Mouse (Mus musculus): ENCODE data around the gene Cdh20.

The Cdh20 gene

DNA sequence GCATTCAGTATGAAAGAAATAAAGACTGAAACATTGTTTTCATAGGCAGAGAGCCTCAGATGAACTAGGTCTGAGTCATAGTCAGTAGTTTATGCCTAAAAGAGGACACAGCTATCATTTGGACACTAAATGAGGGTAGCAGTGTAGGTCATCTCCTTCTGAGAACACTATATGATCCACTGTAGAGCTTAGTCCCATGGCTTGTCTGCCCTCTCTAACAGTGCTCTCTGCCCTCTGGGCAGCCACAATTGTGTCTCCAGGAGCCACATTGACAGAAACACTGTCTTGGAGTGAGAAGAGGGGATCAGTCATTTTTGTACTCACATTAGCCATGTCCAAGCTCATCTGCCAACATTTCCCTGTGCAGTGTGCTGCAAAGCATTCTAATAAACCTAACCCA is 70.7 kb downstream of the Cdh20 start:
- no peak for TF ChIP-seq GATA4 (IDR thresholded peaks at IDR 0.05; ENCODE audit: insufficient replicate concordance, low read length)

DNA sequence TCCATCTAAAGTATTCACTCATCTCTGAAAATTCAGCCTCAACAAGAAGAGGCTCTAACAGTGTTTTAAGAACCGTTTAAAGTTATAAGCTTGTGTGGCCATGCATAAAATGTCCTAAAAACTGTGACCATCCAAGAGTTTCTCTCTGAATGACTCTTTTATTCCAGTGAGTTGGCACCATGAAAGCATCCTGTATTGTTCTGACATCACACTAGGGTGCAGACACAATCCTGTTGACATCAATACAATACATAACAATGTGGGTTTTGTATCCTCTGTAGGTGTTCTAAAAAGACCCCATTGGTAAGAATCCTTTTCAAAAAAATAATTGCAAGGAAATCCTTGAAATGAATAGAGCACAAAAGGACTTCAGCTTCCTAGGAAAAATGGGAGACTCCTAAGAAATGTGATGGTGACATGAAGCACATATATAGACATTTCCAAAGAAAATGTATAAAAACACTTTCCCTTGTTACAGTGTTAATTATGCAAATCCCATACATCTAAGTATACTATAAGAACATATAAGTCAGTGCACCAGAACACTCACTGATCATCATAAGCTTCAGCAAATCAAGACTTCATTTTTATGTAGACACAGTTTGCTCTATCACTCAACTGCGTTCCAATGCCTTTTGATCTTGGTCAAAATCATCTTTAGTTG is 80.1 kb downstream of the Cdh20 start:
- TF ChIP-seq GATA4 (IDR thresholded peaks at IDR 0.05; ENCODE audit: insufficient replicate concordance, low read length): no peak

DNA sequence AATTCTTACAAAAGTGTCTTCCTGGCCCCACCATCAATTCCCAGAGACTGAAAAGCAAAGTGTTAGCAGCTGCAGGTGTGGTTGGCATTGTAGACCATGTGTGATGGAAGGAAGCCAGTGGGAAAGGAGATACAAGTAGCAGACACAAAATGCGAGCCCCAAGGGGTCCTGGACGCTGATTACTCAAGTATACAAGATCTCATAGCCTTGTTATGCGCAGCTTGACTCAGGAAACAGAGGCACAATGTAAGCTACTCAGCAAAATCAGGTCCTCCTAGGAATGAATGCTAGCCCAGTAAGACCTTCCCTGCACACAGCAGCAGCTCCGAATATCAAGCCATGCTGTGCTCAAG is 80.6 kb downstream of the Cdh20 start:
- no peak for TF ChIP-seq GATA4 (IDR thresholded peaks at IDR 0.05; ENCODE audit: insufficient replicate concordance, low read length)

DNA sequence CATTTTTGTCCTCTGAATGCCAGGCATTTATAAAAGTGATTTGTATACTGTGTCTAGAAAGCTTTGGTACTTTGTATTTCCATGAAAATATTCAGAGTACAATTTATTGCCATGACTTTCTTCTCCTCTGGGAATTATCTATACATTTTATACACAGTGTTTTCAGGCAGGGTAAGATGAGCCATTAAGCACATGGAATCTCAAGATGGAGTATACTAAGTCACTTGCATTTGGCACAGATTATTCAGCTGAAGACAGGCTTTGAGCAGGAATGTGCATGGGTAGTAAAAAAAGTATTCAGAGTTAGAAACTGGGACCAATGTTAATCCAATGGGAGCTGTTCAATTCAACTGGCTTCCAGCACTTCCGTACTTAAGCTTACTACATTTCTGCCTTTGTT is 109.1 kb downstream of the Cdh20 start:
- no peak for TF ChIP-seq GATA4 (IDR thresholded peaks at IDR 0.05; ENCODE audit: insufficient replicate concordance, low read length)

DNA sequence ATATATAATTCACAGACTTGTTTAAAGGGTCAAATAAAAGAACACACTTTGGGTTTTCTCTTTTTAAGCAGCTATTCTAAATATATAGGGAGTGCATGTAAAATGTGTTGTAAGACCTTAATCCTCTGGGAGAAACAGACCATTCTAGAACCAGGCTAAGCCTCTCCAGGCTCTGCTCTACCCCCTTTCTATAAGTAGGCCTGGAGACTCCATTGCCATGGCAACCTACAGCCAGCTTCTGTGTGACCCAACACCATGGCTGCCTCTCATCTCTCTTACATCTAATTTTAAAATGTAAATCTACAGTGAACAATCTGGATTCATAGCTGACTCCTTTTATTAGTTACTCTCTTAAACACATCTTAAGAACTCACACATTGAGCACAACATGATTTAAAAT is 133.5 kb downstream of the Cdh20 start:
- no peak for TF ChIP-seq GATA4 (IDR thresholded peaks at IDR 0.05; ENCODE audit: insufficient replicate concordance, low read length)

DNA sequence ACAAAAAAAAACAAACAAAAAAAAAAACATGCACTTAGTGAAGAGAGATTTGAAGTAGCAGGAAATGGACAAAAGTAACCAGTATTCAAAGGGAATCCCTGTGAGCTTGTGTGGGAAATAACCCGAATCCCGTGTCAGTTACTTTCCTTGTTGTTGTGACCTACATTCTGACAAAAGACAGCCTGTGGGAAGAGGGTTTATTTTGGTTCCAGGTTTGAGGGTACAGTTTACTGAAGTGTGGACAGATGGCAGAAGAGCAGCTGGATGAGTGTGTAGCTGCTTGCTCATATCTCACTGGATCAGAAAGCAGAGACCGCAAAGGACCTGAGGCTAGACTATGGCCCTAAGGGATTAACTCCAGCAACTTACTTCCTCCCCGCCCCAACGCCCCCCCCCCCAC is 135.1 kb downstream of the Cdh20 start:
- TF ChIP-seq GATA4 (IDR thresholded peaks at IDR 0.05; ENCODE audit: insufficient replicate concordance, low read length): no peak

DNA sequence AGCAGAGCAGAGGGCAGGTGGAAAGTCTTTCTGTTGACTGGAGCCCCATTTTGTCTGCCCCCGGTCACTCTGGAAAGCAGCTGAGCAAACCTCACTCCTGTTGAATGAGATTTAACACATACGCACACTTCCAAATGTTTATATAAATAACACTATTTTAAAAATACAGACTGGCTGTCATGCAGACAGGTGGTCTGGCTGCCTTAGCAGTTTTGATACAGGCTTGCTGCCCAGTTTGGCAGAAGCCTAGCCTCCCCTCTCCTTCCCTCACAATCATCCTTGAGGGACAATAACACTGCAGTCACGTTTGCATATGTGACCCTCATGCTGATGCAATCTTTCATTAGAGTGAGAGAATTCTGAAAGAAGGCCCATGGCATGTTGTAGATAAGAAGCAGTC is 144.1 kb downstream of the Cdh20 start:
- no peak for TF ChIP-seq GATA4 (IDR thresholded peaks at IDR 0.05; ENCODE audit: insufficient replicate concordance, low read length)

DNA sequence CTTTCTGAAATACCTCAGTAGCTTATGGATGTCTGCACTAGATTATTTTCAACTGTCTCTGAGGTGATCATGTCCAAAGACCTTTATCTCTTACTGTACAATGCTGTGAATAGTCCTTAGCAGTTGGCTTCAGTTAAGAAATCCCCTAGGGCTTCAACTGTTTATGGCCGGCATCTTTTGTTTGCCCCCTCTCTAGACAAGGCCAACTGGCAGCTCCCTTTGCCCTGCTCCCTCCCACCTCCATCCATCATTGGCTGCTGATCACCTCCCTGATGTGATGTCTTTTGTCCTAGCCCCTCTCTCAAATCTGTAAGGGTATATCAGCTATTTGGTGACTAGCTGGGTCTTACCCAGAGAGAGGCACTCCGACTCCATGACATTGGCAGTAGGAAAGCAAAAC is 148.2 kb downstream of the Cdh20 start:
- TF ChIP-seq GATA4 (IDR thresholded peaks at IDR 0.05; ENCODE audit: insufficient replicate concordance, low read length): no peak

DNA sequence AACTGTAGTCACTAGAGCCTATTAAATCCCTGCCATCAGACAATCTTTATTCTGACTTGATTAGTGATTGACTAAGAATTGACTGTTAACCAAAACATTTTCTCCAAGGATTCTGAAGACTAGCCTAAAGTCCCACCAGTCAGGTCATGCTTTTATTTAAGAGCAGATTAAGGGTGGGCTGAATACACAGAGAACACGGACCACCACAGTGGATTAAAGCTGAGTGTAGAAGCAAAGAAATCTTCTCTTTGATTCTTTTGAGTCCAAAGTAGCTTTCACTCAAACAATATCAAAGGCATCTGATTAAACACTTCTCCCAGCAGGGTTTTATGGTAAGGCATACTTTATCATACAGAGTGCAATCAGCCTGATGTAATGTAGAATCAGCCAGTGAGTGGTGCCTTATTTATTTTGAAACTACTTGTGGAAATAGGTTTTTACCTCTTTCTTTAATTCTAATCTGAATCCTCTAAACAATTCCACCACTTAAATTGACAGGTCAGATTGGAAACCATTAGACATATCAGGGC is 149.0 kb downstream of the Cdh20 start:
- no peak for TF ChIP-seq GATA4 (IDR thresholded peaks at IDR 0.05; ENCODE audit: insufficient replicate concordance, low read length)

DNA sequence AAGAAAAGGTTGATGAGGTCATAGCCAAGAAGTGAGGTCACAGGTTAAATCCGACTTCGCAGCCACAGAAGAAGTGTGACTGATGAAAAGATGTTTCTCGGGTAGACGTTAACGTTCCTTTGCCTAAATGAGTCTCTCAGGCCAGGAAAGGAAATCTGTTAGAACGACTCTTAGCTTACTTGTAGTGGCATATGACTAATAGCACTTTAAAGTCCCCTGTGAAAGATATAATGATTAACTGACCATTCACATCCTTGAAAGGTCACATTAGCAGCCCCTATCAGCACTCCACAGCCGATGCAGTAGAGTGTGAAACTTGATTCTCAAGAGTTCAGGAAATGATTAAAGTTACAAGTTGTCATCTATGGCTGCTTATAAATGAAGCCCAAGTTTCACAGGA is 164.7 kb downstream of the Cdh20 start:
- TF ChIP-seq GATA4 (IDR thresholded peaks at IDR 0.05; ENCODE audit: insufficient replicate concordance, low read length): no peak

DNA sequence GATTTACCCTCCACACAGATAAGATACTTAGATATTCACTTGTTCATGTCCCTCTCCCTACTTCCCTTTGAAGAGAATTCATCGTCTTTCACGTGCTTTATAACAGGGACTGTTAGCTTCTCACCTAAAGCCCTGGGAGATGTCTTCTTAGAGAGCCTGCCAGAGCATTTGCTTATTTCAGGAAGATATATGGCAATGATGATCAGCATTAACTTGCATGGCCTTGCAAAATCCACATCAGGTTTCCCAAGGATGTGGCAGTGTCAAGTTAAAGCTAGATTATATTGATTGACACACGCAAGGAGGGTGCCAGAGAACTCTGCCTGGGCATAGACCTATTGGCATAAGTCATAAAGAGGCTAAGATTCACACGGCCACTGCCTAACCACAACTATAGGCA is 168.6 kb downstream of the Cdh20 start:
- no peak for TF ChIP-seq GATA4 (IDR thresholded peaks at IDR 0.05; ENCODE audit: insufficient replicate concordance, low read length)

DNA sequence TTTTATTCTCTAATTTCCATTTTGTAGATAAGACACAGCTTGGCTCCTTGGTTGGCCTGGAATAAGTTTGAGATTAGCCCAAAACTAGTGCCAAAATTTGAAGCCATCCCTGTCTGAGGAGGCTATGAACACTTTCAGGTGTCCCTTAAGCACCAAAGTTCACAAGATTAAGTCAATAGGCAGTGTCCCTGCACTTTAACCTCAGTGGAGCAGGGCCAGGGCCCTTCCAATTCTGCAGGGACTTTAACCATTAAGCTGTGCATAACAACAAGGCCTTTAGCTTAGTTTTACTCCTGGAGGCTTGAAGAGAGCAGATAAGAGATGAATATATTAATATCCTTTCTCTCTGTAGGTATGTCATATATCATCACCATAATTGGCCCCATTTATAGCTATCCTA is 170.8 kb downstream of the Cdh20 start:
- TF ChIP-seq GATA4 (IDR thresholded peaks at IDR 0.05; ENCODE audit: insufficient replicate concordance, low read length): no peak

DNA sequence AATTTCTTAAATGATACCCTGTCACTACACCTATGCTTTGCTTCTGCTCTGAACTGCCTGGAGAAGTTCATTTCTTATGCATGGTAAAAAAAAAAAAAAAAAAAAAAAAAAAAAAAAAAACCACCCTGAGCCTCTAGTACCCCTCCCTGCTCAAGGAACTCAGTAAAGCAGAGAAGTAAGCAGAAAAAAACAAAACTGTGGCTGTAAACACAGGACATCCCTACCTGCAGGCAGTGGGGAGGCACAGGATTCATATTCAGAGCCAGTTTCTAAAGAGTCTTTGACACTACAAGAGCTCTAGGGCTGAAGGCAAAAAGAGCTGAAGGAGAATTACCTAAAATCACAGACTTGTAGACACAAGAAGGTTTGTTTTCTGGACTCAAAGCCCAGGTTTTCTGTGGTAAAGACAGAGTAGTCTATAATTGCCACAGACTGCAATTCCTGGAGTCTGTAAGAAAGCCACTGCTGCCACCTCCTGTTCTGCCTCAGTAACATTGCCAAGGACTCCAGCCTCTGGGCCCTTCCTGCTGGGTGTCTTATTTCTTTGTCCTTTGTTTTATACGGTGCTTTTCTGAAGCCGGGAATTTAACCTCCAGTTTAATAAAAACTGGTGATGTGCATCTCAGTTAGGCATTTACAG is 176.3 kb downstream of the Cdh20 start:
- no peak for TF ChIP-seq GATA4 (IDR thresholded peaks at IDR 0.05; ENCODE audit: insufficient replicate concordance, low read length)

DNA sequence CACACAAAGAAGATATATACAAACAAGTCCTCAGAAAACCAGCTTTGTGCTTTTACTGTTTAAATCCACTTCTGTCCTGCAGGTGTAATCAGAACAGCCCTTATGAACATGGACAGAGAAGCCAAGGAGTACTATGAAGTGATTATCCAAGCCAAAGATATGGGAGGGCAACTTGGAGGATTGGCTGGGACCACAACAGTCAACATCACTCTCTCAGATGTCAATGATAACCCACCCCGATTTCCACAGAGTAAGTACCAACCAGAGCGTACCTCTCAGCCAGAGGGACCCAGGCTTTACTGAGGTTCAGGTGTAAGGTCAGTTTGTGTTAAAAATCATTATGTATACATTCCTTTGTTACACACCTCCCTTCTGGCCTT is 176.8 kb downstream of the Cdh20 start:
- no peak for TF ChIP-seq GATA4 (IDR thresholded peaks at IDR 0.05; ENCODE audit: insufficient replicate concordance, low read length)

DNA sequence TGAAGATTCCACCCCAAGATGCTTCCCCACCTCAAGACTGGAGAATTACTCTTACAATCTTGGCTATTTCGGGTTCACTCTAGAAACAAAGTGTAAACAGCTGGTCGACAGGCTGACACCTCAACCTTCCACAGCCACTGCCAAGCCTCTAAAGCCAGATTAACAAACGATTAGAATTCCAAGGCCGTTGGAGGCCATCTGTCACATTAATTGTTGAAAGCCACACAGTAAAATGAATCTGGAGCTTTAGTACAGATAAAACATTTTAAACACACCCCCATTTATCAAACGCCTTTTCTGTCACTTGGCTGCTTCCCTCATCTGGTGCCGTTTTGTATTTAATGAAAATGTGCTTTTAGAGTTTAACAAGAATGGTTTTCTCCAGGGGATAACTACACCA is 188.7 kb downstream of the Cdh20 start:
- TF ChIP-seq GATA4 (IDR thresholded peaks at IDR 0.05; ENCODE audit: insufficient replicate concordance, low read length): no peak

DNA sequence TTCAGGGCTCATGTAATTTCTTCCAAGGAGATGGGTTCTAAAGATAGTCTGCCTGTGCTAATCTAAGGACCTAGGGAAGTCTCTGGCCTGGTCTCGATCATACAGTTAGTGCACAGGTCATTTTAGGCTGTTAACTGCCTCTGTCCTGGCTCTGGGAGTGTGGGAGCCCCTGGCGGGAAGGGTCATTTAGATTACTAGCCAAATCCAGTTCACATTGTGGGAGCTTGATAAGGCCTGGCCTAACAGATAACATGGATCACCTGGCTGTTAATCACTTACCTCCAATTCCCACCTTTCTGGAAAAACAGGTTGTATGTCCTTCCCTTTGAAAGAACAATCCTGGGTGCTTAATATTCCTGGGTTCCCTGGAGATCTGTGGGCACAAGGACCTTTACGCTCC is 193.3 kb downstream of the Cdh20 start:
- TF ChIP-seq GATA4 (IDR thresholded peaks at IDR 0.05; ENCODE audit: insufficient replicate concordance, low read length): no peak

DNA sequence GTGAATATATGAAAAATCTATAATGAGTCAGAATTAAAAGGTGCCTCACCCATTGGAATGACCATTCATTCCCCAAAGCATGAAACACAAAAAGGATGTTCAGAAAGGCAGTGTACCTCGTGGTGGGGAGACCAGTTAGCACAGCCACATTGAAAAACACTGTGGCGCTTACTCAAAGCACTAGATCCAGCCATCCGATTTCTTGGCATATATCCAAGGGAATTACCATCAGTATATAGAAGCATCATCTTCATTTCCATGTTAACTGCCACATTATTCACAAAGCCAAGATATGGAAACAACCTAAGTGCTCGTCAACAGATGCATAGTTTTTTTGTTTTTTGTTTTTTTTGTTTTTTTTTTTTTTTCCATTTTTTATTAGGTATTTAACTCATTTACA is 193.9 kb downstream of the Cdh20 start:
- no peak for TF ChIP-seq GATA4 (IDR thresholded peaks at IDR 0.05; ENCODE audit: insufficient replicate concordance, low read length)
